Mouse (Mus musculus): ENCODE results near the gene 9130019O22Rik. TPM values are rescaled to one million over a fixed set of nuclear protein-coding genes. Genes with fewer than 3 reads are reported as not detected.
A peak's percentile ranks its signal among the peaks of the same experiment; 100 is the strongest.
"Not testable (repeated sequence)": the region's sequence is repeated elsewhere in the genome, so short reads cannot be mapped to it uniquely, and the experiment has no call there.

The 9130019O22Rik gene
- polyA plus RNA-seq, 1 experiment: 0.34 TPM

DNA sequence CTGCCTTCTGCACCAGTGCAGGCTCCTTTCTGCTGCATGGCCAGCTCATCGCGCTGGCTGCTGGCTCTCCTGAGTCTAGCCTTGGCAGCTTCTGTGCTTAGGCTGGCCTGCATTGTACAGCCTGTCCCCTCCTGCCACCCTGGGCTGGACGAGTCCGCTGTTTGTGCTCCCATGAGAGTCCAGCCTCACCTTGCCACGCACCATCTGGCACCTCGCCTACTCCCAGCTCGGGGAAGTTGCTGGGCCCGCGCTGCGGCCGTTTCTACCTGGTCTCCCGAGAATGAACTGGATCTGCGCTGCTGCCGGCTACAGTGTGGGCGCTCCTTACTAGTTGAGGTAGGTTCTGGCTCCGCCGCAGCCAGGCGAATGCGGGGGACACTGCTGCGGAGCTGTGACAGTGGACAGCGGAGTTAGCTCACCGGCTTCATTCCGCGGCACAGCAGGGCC, 23.5 kb downstream of the 9130019O22Rik start:
- Histone ChIP-seq H3K4me2 (ENCODE audit: low read depth) (no peak overlapping the region), H3ac (ENCODE audit: control insufficient read depth, insufficient read length) (no peak overlapping the region), H3K36me3 (ENCODE audit: control insufficient read depth, insufficient read depth) (no peaks in the 10 kb centered on the region), H3K79me2 (ENCODE audit: control insufficient read depth, insufficient read depth) (no peaks in the 10 kb centered on the region), H3K27me3 (ENCODE audit: control insufficient read depth, insufficient read depth, insufficient read length) (peaks cover 9% of the 10 kb centered on the region), H3K4me3 (no peak overlapping the region)
- no peak for TF ChIP-seq USF1 (IDR thresholded peaks at IDR 0.05; ENCODE audit: low read depth)
- TF ChIP-seq MYOD1 (IDR thresholded peaks at IDR 0.05; ENCODE audit: control insufficient read depth in 1 of 3, insufficient read length in 2 of 3, low read depth in 2 of 3): no peak
- no peak for TF ChIP-seq POLR2AphosphoS2 (IDR thresholded peaks at IDR 0.05; ENCODE audit: insufficient read length, low read depth)
- no peak for TF ChIP-seq E2F4 (IDR thresholded peaks at IDR 0.05; ENCODE audit: insufficient read depth)
- no peak for TF ChIP-seq TCF12 (IDR thresholded peaks at IDR 0.05; ENCODE audit: insufficient read depth, poor library complexity, severe bottlenecking)
- no peak for TF ChIP-seq TCF3 (IDR thresholded peaks at IDR 0.05; ENCODE audit: insufficient read length, low read depth)
- TF ChIP-seq REST (IDR thresholded peaks at IDR 0.05; ENCODE audit: insufficient read depth, insufficient read length): no peak
- no peak for TF ChIP-seq SRF (IDR thresholded peaks at IDR 0.05; ENCODE audit: control insufficient read depth, insufficient read length, low read depth)
- no peak for TF ChIP-seq MYOG (IDR thresholded peaks at IDR 0.05; ENCODE audit: control insufficient read depth in 1 of 3, insufficient read depth in 1 of 3, insufficient read length in 2 of 3, low read depth in 2 of 3)
- TF ChIP-seq CEBPB (IDR thresholded peaks at IDR 0.05; ENCODE audit: insufficient read depth, poor library complexity, severe bottlenecking): no peak
- no peak for TF ChIP-seq POLR2A (IDR thresholded peaks at IDR 0.05; ENCODE audit: insufficient read length, low read depth)
- TF ChIP-seq MAX (IDR thresholded peaks at IDR 0.05; ENCODE audit: low read depth): no peak

DNA sequence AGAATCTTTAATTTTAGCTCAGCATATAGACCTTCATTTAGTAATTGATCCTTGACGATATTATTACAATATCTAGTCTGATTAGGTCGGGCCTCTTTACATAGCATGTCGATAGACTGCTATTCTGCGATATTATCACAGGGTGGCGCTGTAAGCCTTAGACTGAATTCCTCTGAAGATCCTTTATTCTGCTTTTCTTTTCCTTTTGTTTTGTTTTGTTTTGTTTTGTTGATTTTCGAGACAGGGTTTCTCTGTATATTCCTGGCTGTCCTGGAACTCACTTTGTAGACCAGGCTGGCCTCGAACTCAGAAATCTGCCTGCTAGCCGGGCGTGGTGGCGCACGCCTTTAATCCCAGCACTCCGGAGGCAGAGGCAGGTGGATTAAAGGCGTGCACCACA, 24.5 kb downstream of the 9130019O22Rik start:
- Histone ChIP-seq H3K27me3 (ENCODE audit: control insufficient read depth, insufficient read depth, insufficient read length) (peaks cover 15% of the 10 kb centered on the region), H3K4me2 (ENCODE audit: low read depth) (peak overlapping the region; percentile 62)
- H3ac ChIP-seq (ENCODE audit: control insufficient read depth, insufficient read length); H3K36me3 ChIP-seq (ENCODE audit: control insufficient read depth, insufficient read depth); H3K4me3 ChIP-seq; H3K79me2 ChIP-seq (ENCODE audit: control insufficient read depth, insufficient read depth): not testable (repeated sequence)

DNA sequence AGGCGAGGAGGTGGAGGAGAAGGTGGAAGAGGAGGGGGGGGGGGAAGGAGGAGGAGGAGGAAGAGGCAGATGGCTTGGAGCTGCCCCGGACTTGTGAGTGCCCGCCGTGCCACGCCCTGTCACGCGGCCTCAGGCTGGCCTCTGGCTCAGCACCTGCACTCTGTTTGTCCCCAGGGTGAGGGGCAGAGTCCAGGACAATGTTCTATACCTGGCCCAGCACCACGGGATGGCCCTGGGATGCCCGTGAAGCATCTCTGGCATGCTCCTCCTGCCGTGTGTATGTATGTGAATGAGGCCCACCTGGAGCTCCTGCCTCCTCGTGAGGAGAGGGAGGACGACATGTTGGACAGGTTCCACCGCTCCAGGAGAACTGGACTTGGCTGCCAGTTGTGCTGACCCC, 25.5 kb downstream of the 9130019O22Rik start:
- Histone ChIP-seq H3K4me3 (no peak overlapping the region), H3K27me3 (ENCODE audit: control insufficient read depth, insufficient read depth, insufficient read length) (peaks cover 16% of the 10 kb centered on the region), H3K79me2 (ENCODE audit: control insufficient read depth, insufficient read depth) (no peaks in the 10 kb centered on the region), H3ac (ENCODE audit: control insufficient read depth, insufficient read length) (no peak overlapping the region), H3K4me2 (ENCODE audit: low read depth) (no peak overlapping the region), H3K36me3 (ENCODE audit: control insufficient read depth, insufficient read depth) (no peaks in the 10 kb centered on the region)
- no peak for TF ChIP-seq MYOG (IDR thresholded peaks at IDR 0.05; ENCODE audit: control insufficient read depth in 1 of 3, insufficient read depth in 1 of 3, insufficient read length in 2 of 3, low read depth in 2 of 3)
- TF ChIP-seq SRF (IDR thresholded peaks at IDR 0.05; ENCODE audit: control insufficient read depth, insufficient read length, low read depth): no peak
- no peak for TF ChIP-seq TCF3 (IDR thresholded peaks at IDR 0.05; ENCODE audit: insufficient read length, low read depth)
- no peak for TF ChIP-seq E2F4 (IDR thresholded peaks at IDR 0.05; ENCODE audit: insufficient read depth)
- TF ChIP-seq TCF12 (IDR thresholded peaks at IDR 0.05; ENCODE audit: insufficient read depth, poor library complexity, severe bottlenecking): no peak
- TF ChIP-seq MYOD1 (IDR thresholded peaks at IDR 0.05; ENCODE audit: control insufficient read depth in 1 of 3, insufficient read length in 2 of 3, low read depth in 2 of 3): no peak
- TF ChIP-seq POLR2AphosphoS2 (IDR thresholded peaks at IDR 0.05; ENCODE audit: insufficient read length, low read depth): no peak
- no peak for TF ChIP-seq REST (IDR thresholded peaks at IDR 0.05; ENCODE audit: insufficient read depth, insufficient read length)
- TF ChIP-seq MAX (IDR thresholded peaks at IDR 0.05; ENCODE audit: low read depth): no peak
- no peak for TF ChIP-seq POLR2A (IDR thresholded peaks at IDR 0.05; ENCODE audit: insufficient read length, low read depth)
- no peak for TF ChIP-seq CEBPB (IDR thresholded peaks at IDR 0.05; ENCODE audit: insufficient read depth, poor library complexity, severe bottlenecking)
- no peak for TF ChIP-seq USF1 (IDR thresholded peaks at IDR 0.05; ENCODE audit: low read depth)

- no peaks in the 10 kb centered on the region for H3K79me2 ChIP-seq (ENCODE audit: control insufficient read depth, insufficient read depth)
- TF ChIP-seq TCF3 (IDR thresholded peaks at IDR 0.05; ENCODE audit: insufficient read length, low read depth): no peak
- no peak for TF ChIP-seq TCF12 (IDR thresholded peaks at IDR 0.05; ENCODE audit: insufficient read depth, poor library complexity, severe bottlenecking)
- TF ChIP-seq POLR2AphosphoS2 (IDR thresholded peaks at IDR 0.05; ENCODE audit: insufficient read length, low read depth): no peak
- no peak for TF ChIP-seq MAX (IDR thresholded peaks at IDR 0.05; ENCODE audit: low read depth)
- no peak for TF ChIP-seq E2F4 (IDR thresholded peaks at IDR 0.05; ENCODE audit: insufficient read depth)
- TF ChIP-seq POLR2A (IDR thresholded peaks at IDR 0.05; ENCODE audit: insufficient read length, low read depth): no peak
- no peak for TF ChIP-seq SRF (IDR thresholded peaks at IDR 0.05; ENCODE audit: control insufficient read depth, insufficient read length, low read depth)
- no peak for TF ChIP-seq MYOD1 (IDR thresholded peaks at IDR 0.05; ENCODE audit: control insufficient read depth in 1 of 3, insufficient read length in 2 of 3, low read depth in 2 of 3)
- no peak for TF ChIP-seq CEBPB (IDR thresholded peaks at IDR 0.05; ENCODE audit: insufficient read depth, poor library complexity, severe bottlenecking)
- no peak for TF ChIP-seq MYOG (IDR thresholded peaks at IDR 0.05; ENCODE audit: control insufficient read depth in 1 of 3, insufficient read depth in 1 of 3, insufficient read length in 2 of 3, low read depth in 2 of 3)
- no peak for TF ChIP-seq REST (IDR thresholded peaks at IDR 0.05; ENCODE audit: insufficient read depth, insufficient read length)
- TF ChIP-seq USF1 (IDR thresholded peaks at IDR 0.05; ENCODE audit: low read depth): no peak
- H3K4me2 ChIP-seq (ENCODE audit: low read depth): no peak overlapping the region
- no peak overlapping the region for H3ac ChIP-seq (ENCODE audit: control insufficient read depth, insufficient read length)
- H3K27me3 ChIP-seq (ENCODE audit: control insufficient read depth, insufficient read depth, insufficient read length): peaks cover 16% of the 10 kb centered on the region
- no peak overlapping the region for H3K4me3 ChIP-seq
- H3K36me3 ChIP-seq (ENCODE audit: control insufficient read depth, insufficient read depth): no peaks in the 10 kb centered on the region
Measured at GRCm38 (mm10) chr7:127360265-127360664, 26.7 kb downstream of the 9130019O22Rik start.

DNA sequence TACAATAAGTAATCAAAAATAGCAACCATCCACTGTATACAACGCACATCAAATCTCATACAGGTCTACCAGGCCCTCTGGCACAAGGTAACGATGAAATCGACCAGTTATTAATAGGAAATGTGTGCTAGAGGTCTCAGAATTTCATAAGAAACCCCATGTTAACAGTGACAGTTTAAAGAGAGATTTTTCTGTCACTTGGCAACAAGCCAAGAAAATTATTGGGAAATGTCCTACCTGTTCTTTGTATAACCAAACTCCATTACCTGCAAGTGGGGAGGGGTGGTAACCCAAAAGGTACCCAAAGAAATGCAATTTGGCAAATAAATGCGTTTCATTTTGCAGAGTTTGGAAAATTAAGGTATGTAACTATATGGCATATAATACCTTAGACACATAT, 28.5 kb downstream of the 9130019O22Rik start:
- Histone ChIP-seq H3K27me3 (ENCODE audit: control insufficient read depth, insufficient read depth, insufficient read length) (peaks cover 16% of the 10 kb centered on the region), H3K79me2 (ENCODE audit: control insufficient read depth, insufficient read depth) (no peaks in the 10 kb centered on the region), H3K4me3 (no peak overlapping the region), H3ac (ENCODE audit: control insufficient read depth, insufficient read length) (no peak overlapping the region), H3K36me3 (ENCODE audit: control insufficient read depth, insufficient read depth) (no peaks in the 10 kb centered on the region), H3K4me2 (ENCODE audit: low read depth) (no peak overlapping the region)
- TF ChIP-seq POLR2AphosphoS2 (IDR thresholded peaks at IDR 0.05; ENCODE audit: insufficient read length, low read depth) (no peak), SRF (IDR thresholded peaks at IDR 0.05; ENCODE audit: control insufficient read depth, insufficient read length, low read depth) (no peak), MYOG (IDR thresholded peaks at IDR 0.05; ENCODE audit: control insufficient read depth in 1 of 3, insufficient read depth in 1 of 3, insufficient read length in 2 of 3, low read depth in 2 of 3) (no peak), TCF12 (IDR thresholded peaks at IDR 0.05; ENCODE audit: insufficient read depth, poor library complexity, severe bottlenecking) (no peak), MAX (IDR thresholded peaks at IDR 0.05; ENCODE audit: low read depth) (no peak), TCF3 (IDR thresholded peaks at IDR 0.05; ENCODE audit: insufficient read length, low read depth) (no peak), E2F4 (IDR thresholded peaks at IDR 0.05; ENCODE audit: insufficient read depth) (no peak), MYOD1 (IDR thresholded peaks at IDR 0.05; ENCODE audit: control insufficient read depth in 1 of 3, insufficient read length in 2 of 3, low read depth in 2 of 3) (no peak), REST (IDR thresholded peaks at IDR 0.05; ENCODE audit: insufficient read depth, insufficient read length) (no peak), POLR2A (IDR thresholded peaks at IDR 0.05; ENCODE audit: insufficient read length, low read depth) (no peak), USF1 (IDR thresholded peaks at IDR 0.05; ENCODE audit: low read depth) (no peak), CEBPB (IDR thresholded peaks at IDR 0.05; ENCODE audit: insufficient read depth, poor library complexity, severe bottlenecking) (no peak)

Data from myocyte (in vitro differentiated cells).